Mouse (Mus musculus): ENCODE measurements at regions not wholly inside any gene's neighbourhood (a gene's known extent, or its start where the extent isn't known, plus 50 kb on each side); places are given as distances from the start of the nearest gene placed in this dataset.
A peak's percentile ranks its signal among the peaks of the same experiment; 100 is the strongest.

- WGBS = 2% methylated on average over 50 of the region's 50 CpGs
- no peak overlapping the region for H3K4me3 ChIP-seq
- no peaks in the 10 kb centered on the region for H3K4me1 ChIP-seq (ENCODE audit: control insufficient read depth, insufficient read depth, low read length)
- H3K27me3 ChIP-seq (ENCODE audit: control insufficient read depth, insufficient read depth, low read length) = peaks cover 34% of the 10 kb centered on the region
- H3K79me2 ChIP-seq (replicated peaks; ENCODE audit: control insufficient read depth, insufficient read depth, low read length) = no peaks in the 10 kb centered on the region
- DNase-seq = no peak
- intact Hi-C loops (cut with DNase I) = loop anchor here (5.0 kb wide), 1 partner anchor 206 kb away; no protein-coding TSS in a partner anchor
- H3K36me3 ChIP-seq (ENCODE audit: control insufficient read depth, insufficient read depth, low read length) = no peaks in the 10 kb centered on the region
- TF ChIP-seq EP300 (IDR thresholded peaks at IDR 0.05; ENCODE audit: insufficient read depth, low read depth, low read length) = no peak
- TF ChIP-seq POLR2A (IDR thresholded peaks at IDR 0.05; ENCODE audit: insufficient read depth, low read depth, low read length) = no peak
- TF ChIP-seq CTCF (IDR thresholded peaks at IDR 0.05) = no peak
- no peak overlapping the region for H3K9ac ChIP-seq (ENCODE audit: low read depth, low read length)
- H3K27ac ChIP-seq = no peak overlapping the region
Observed at GRCm38 (mm10) chr2:94243053-94243916, 85.5 kb upstream of the Hsd17b12 start.

GRCm38 (mm10) chr2:94242406-94243052 lies 84.8 kb upstream of the Hsd17b12 start:
- H3K9ac ChIP-seq (ENCODE audit: low read depth, low read length) = no peak overlapping the region
- H3K27me3 ChIP-seq (ENCODE audit: control insufficient read depth, insufficient read depth, low read length) = peaks cover 32% of the 10 kb centered on the region
- no peak overlapping the region for H3K27ac ChIP-seq
- WGBS = 2% methylated on average over 7 of the region's 7 CpGs
- TF ChIP-seq POLR2A (IDR thresholded peaks at IDR 0.05; ENCODE audit: insufficient read depth, low read depth, low read length) = no peak
- no peak for TF ChIP-seq EP300 (IDR thresholded peaks at IDR 0.05; ENCODE audit: insufficient read depth, low read depth, low read length)
- no peak for TF ChIP-seq CTCF (IDR thresholded peaks at IDR 0.05)
- no peaks in the 10 kb centered on the region for H3K36me3 ChIP-seq (ENCODE audit: control insufficient read depth, insufficient read depth, low read length)
- intact Hi-C loops (cut with DNase I) = loop anchor here (5.0 kb wide), 1 partner anchor 205 kb away; no protein-coding TSS in a partner anchor
- H3K4me3 ChIP-seq = no peak overlapping the region
- H3K4me1 ChIP-seq (ENCODE audit: control insufficient read depth, insufficient read depth, low read length) = no peaks in the 10 kb centered on the region
- DNase-seq = no peak
- no peaks in the 10 kb centered on the region for H3K79me2 ChIP-seq (replicated peaks; ENCODE audit: control insufficient read depth, insufficient read depth, low read length)

GRCm38 (mm10) chr2:94242051-94242397 lies 84.3 kb upstream of the Hsd17b12 start:
- Histone ChIP-seq H3K36me3 (ENCODE audit: control insufficient read depth, insufficient read depth, low read length) (no peaks in the 10 kb centered on the region), H3K4me1 (ENCODE audit: control insufficient read depth, insufficient read depth, low read length) (no peaks in the 10 kb centered on the region), H3K4me3 (no peak overlapping the region), H3K27me3 (ENCODE audit: control insufficient read depth, insufficient read depth, low read length) (peaks cover 29% of the 10 kb centered on the region), H3K27ac (no peak overlapping the region), H3K9ac (ENCODE audit: low read depth, low read length) (no peak overlapping the region), H3K79me2 (replicated peaks; ENCODE audit: control insufficient read depth, insufficient read depth, low read length) (no peaks in the 10 kb centered on the region)
- DNase-seq = no peak
- 7% methylated on average over 4 of the region's 4 CpGs for WGBS
- TF ChIP-seq POLR2A (IDR thresholded peaks at IDR 0.05; ENCODE audit: insufficient read depth, low read depth, low read length) (no peak), EP300 (IDR thresholded peaks at IDR 0.05; ENCODE audit: insufficient read depth, low read depth, low read length) (no peak)
- intact Hi-C loops (cut with DNase I) = loop anchor here (5.0 kb wide), 1 partner anchor 205 kb away; no protein-coding TSS in a partner anchor

- intact Hi-C loops (cut with DNase I) = loop anchor here (5.0 kb wide), 1 partner anchor 204 kb away; no protein-coding TSS in a partner anchor
- Histone ChIP-seq H3K4me1 (ENCODE audit: control insufficient read depth, insufficient read depth, low read length) (no peaks in the 10 kb centered on the region), H3K36me3 (ENCODE audit: control insufficient read depth, insufficient read depth, low read length) (no peaks in the 10 kb centered on the region), H3K9ac (ENCODE audit: low read depth, low read length) (no peak overlapping the region), H3K4me3 (peak overlapping the region; percentile 8; the same call in 1 of the 2 replicates), H3K27me3 (ENCODE audit: control insufficient read depth, insufficient read depth, low read length) (peaks cover 25% of the 10 kb centered on the region), H3K27ac (no peak overlapping the region), H3K79me2 (replicated peaks; ENCODE audit: control insufficient read depth, insufficient read depth, low read length) (no peaks in the 10 kb centered on the region)
- no peak for DNase-seq
- under 1% methylated on average over 55 of the region's 55 CpGs for WGBS
- no peak for TF ChIP-seq EP300 (IDR thresholded peaks at IDR 0.05; ENCODE audit: insufficient read depth, low read depth, low read length)
- TF ChIP-seq POLR2A (IDR thresholded peaks at IDR 0.05; ENCODE audit: insufficient read depth, low read depth, low read length) = no peak
- no peak for TF ChIP-seq CTCF (IDR thresholded peaks at IDR 0.05)
Observed at GRCm38 (mm10) chr2:94241301-94242050, 83.7 kb upstream of the Hsd17b12 start.

GRCm38 (mm10) chr2:94240411-94240810 lies 82.6 kb upstream of the Hsd17b12 start:
- Histone ChIP-seq H3K4me3 (no peak overlapping the region), H3K27ac (no peak overlapping the region), H3K4me1 (ENCODE audit: control insufficient read depth, insufficient read depth, low read length) (no peaks in the 10 kb centered on the region), H3K79me2 (replicated peaks; ENCODE audit: control insufficient read depth, insufficient read depth, low read length) (no peaks in the 10 kb centered on the region), H3K27me3 (ENCODE audit: control insufficient read depth, insufficient read depth, low read length) (peaks cover 25% of the 10 kb centered on the region), H3K9ac (ENCODE audit: low read depth, low read length) (no peak overlapping the region), H3K36me3 (ENCODE audit: control insufficient read depth, insufficient read depth, low read length) (no peaks in the 10 kb centered on the region)
- 7% methylated on average over 17 of the region's 17 CpGs for WGBS
- intact Hi-C loops (cut with DNase I) = loop anchor here (5.0 kb wide), 1 partner anchor 203 kb away; no protein-coding TSS in a partner anchor
- DNase-seq = no peak
- TF ChIP-seq POLR2A (IDR thresholded peaks at IDR 0.05; ENCODE audit: insufficient read depth, low read depth, low read length) = no peak
- TF ChIP-seq CTCF (IDR thresholded peaks at IDR 0.05) = no peak
- no peak for TF ChIP-seq EP300 (IDR thresholded peaks at IDR 0.05; ENCODE audit: insufficient read depth, low read depth, low read length)

Measured in heart, adult 2 months (tissue).